Comparison of ENCODE assay signal across 8 mouse cellular contexts in the genomic region with DNA sequence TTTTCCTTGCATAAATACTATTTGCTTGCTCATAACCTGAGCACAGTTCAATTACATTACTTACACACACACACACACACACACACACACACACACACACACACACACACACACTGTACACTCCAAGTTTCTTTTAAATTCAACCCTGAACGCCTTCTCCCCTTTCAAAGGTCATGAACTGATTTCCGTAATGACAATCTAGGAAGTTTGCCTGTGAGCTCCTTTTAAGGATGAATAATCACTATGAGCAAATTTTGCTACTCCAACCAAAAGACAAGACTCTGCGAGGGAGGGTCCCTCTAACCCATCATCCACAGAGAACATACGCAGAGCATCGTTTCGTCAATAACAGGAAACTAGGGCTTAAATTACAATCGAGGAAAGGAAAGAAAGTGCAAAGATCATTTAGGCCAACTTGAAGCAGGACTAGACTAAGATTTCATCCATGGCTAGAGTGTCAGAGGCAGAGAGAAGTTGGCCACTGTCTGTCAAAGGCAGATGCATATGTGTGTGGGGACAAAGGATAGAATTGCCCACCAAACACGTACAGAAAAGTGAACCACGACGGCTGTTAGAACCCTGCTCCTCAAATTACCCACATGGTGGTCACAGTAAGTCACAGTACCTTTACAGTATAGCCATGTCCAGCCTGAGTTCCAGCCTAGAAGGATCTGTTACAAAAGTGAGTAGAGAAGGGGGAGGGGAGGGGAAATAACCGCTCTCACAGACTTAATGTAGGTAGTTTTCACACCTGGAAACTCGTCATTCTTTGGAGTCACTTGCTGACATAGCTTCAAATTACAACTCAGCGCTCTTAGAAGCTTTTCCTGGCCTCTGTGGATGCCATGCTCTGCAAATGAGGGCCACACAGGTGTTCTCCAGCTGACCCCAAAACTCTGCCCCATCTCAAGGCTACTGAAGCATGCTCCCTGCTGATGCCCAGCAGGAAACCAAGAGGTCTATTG. TPM values are rescaled to one million over a fixed set of nuclear protein-coding genes. Genes with fewer than 3 reads are reported as not detected.
A peak's percentile ranks its signal among the peaks of the same experiment; 100 is the strongest.
DNase-seq lines count a peak whose midpoint lies in the region; ATAC-seq lines count a peak whose summit lies in the region.
"Had no signal": no experiment of that assay in that cellular context is flagged by ENCODE, and none has a peak within 500 bp of the region (broad histone marks: within the 10 kb centered on the region; RNA-seq: fewer than 3 reads in every experiment).

No protein-coding gene starts in this region.

- 0 out of 2 replicates have a peak, but pooled peaks have one; percentile 24 for ATAC-seq in liver, embryonic 13.5 days (ENCODE audit: low read depth)
- no peak for ATAC-seq in embryonic facial prominence, embryonic 13.5 days (ENCODE audit: insufficient number of reproducible peaks, insufficient read depth, low FRiP score, low TSS enrichment, low read depth)
- ATAC-seq in heart, embryonic 16.5 days (replicated peaks; ENCODE audit: extremely low read depth, insufficient read depth, low FRiP score) = no peak
- ATAC-seq in midbrain, embryonic 16.5 days = no peak
- no peak for ATAC-seq in activated CD4-positive, CD25-positive, alpha-beta regulatory T cell, adult 4 months

- H3K27ac ChIP-seq in liver, embryonic 13.5 days = peak overlapping the region; percentile 77
- peak overlapping the region; percentile 91 for H3K27ac ChIP-seq in embryonic facial prominence, embryonic 13.5 days
- peak overlapping the region; percentile 68 for H3K27ac ChIP-seq in heart, embryonic 16.5 days (ENCODE audit: low read length)
- 0 out of 2 replicates have a peak overlapping the region, but pooled peaks have one; percentile 18 for H3K27ac ChIP-seq in midbrain, embryonic 16.5 days (ENCODE audit: low read length)

- no peak for DNase-seq in liver, embryonic 13.5 days
- no peak for DNase-seq in liver
- DNase-seq in adrenal gland, postnatal 36 days = no peak
- DNase-seq: gastrocnemius, postnatal 25 days had no signal

- H3K4me1 ChIP-seq in liver, embryonic 13.5 days (replicated peaks) = peaks cover 54% of the 10 kb centered on the region
- H3K4me1 ChIP-seq in embryonic facial prominence, embryonic 13.5 days = peaks cover 65% of the 10 kb centered on the region
- H3K4me1 ChIP-seq in heart, embryonic 16.5 days (ENCODE audit: control insufficient read depth, insufficient read depth, low read length) = peaks cover 37% of the 10 kb centered on the region
- H3K4me1 ChIP-seq in midbrain, embryonic 16.5 days (ENCODE audit: control insufficient read depth, insufficient read depth, low read length) = peaks cover 10% of the 10 kb centered on the region; the same call in 1 of the 2 replicates

- H3K36me3 ChIP-seq in liver, embryonic 13.5 days = no peaks in the 10 kb centered on the region
- no peaks in the 10 kb centered on the region for H3K36me3 ChIP-seq in embryonic facial prominence, embryonic 13.5 days
- peaks cover 3% of the 10 kb centered on the region; the same call in 1 of the 2 replicates for H3K36me3 ChIP-seq in heart, embryonic 16.5 days (ENCODE audit: control insufficient read depth, insufficient read depth)
- H3K36me3 ChIP-seq in midbrain, embryonic 16.5 days (ENCODE audit: control insufficient read depth, insufficient read depth, low read length) = no peaks in the 10 kb centered on the region

- no peak overlapping the region for H3K4me3 ChIP-seq in liver, embryonic 13.5 days (replicated peaks)
- H3K4me3 ChIP-seq in embryonic facial prominence, embryonic 13.5 days = no peak overlapping the region
- H3K4me3 ChIP-seq in heart, embryonic 16.5 days (ENCODE audit: low read length) = no peak overlapping the region
- H3K4me3 ChIP-seq in midbrain, embryonic 16.5 days (ENCODE audit: low read depth, low read length) = no peak overlapping the region

- no peak overlapping the region for H3K9ac ChIP-seq in liver, embryonic 13.5 days
- H3K9ac ChIP-seq in embryonic facial prominence, embryonic 13.5 days = no peak overlapping the region
- H3K9ac ChIP-seq in heart, embryonic 16.5 days (ENCODE audit: low read length) = no peak overlapping the region
- H3K9ac ChIP-seq in midbrain, embryonic 16.5 days (ENCODE audit: low read depth, low read length) = no peak overlapping the region

- 0 out of 2 replicates have a peak overlapping the region, but pooled peaks have one; percentile 10 for H3K4me2 ChIP-seq in liver, embryonic 13.5 days
- peak overlapping the region; percentile 32 for H3K4me2 ChIP-seq in embryonic facial prominence, embryonic 13.5 days
- no peak overlapping the region for H3K4me2 ChIP-seq in heart, embryonic 16.5 days (ENCODE audit: low read depth, low read length)
- no peak overlapping the region for H3K4me2 ChIP-seq in midbrain, embryonic 16.5 days (ENCODE audit: low read length)

- H3K27me3 ChIP-seq in liver, embryonic 13.5 days = no peaks in the 10 kb centered on the region
- no peaks in the 10 kb centered on the region for H3K27me3 ChIP-seq in embryonic facial prominence, embryonic 13.5 days
- no peaks in the 10 kb centered on the region for H3K27me3 ChIP-seq in heart, embryonic 16.5 days (ENCODE audit: control insufficient read depth, insufficient read depth, low read length)
- H3K27me3 ChIP-seq in midbrain, embryonic 16.5 days (ENCODE audit: control insufficient read depth, insufficient read depth, low read depth, low read length) = no peaks in the 10 kb centered on the region

- no peaks in the 10 kb centered on the region for H3K9me3 ChIP-seq in liver, embryonic 13.5 days (replicated peaks)
- H3K9me3 ChIP-seq in embryonic facial prominence, embryonic 13.5 days = no peaks in the 10 kb centered on the region
- H3K9me3 ChIP-seq in heart, embryonic 16.5 days (replicated peaks; ENCODE audit: control insufficient read depth, low read length) = peaks cover 4% of the 10 kb centered on the region; the same call in 1 of the 2 replicates
- no peaks in the 10 kb centered on the region for H3K9me3 ChIP-seq in midbrain, embryonic 16.5 days (replicated peaks; ENCODE audit: control insufficient read depth, low read length, poor library complexity, severe bottlenecking)

- 58% methylated on average over 13 of the region's 13 CpGs for WGBS in liver, embryonic 13.5 days (ENCODE audit: insufficient replicate concordance)
- 7% methylated on average over 13 of the region's 13 CpGs for WGBS in embryonic facial prominence, embryonic 13.5 days
- WGBS in heart, embryonic 16.5 days = 48% methylated on average over 13 of the region's 13 CpGs
- WGBS in midbrain, embryonic 16.5 days = 65% methylated on average over 13 of the region's 13 CpGs

RNA-seq across cellular contexts. Expression of gene App, which starts 44.6 kb away (rescaled TPM):
- 17.2 and 20.1 TPM in 2 replicates for polyA plus RNA-seq in liver, embryonic 13.5 days (2015; fragmentation: Nextera tagmentation; extraction: Ambion mirVana)
- polyA plus RNA-seq in embryonic facial prominence, embryonic 13.5 days (2015; fragmentation: Nextera tagmentation; extraction: Ambion mirVana) = 197 and 260 TPM in 2 replicates
- polyA plus RNA-seq in heart, embryonic 16.5 days (2015; fragmentation: Nextera tagmentation; extraction: Ambion mirVana) = 175 and 187 TPM in 2 replicates
- polyA plus RNA-seq in midbrain, embryonic 16.5 days (2015; fragmentation: Nextera tagmentation; extraction: Ambion mirVana) = 436 and 470 TPM in 2 replicates
- polyA plus RNA-seq in activated CD4-positive, CD25-positive, alpha-beta regulatory T cell, adult 4 months (2017; shearing (Covaris generic)) = under 1 TPM; 0.07 to 0.22 TPM
- total RNA-seq in adrenal gland, postnatal 36 days (2021) = 100 to 1,000 TPM; 345 to 351 TPM

Comparison
In these comparisons a context has a peak if more than half of its experiments do, and no peak if none do; other contexts are left out.
1. H3K27ac ChIP-seq: peak in every context shown above with its lines; median percentile 91 in embryonic facial prominence, embryonic 13.5 days; 77 in liver, embryonic 13.5 days; 68 in heart, embryonic 16.5 days; 18 in midbrain, embryonic 16.5 days.
2. H3K4me2 ChIP-seq: peak in liver, embryonic 13.5 days (single experiment) and embryonic facial prominence, embryonic 13.5 days (single experiment); none in heart, embryonic 16.5 days (single experiment) and midbrain, embryonic 16.5 days (single experiment).
3. RNA of gene App, which starts 44.6 kb away (polyA plus RNA-seq): 436 to 470 TPM in midbrain, embryonic 16.5 days, 197 to 260 TPM in embryonic facial prominence, embryonic 13.5 days, 175 to 187 TPM in heart, embryonic 16.5 days and 17.2 to 20.1 TPM in liver, embryonic 13.5 days; 0.07 to 0.22 TPM in activated CD4-positive, CD25-positive, alpha-beta regulatory T cell, adult 4 months; every median in the first group is over 10 times any median in the second.